Mouse (Mus musculus) left cerebral cortex, adult 2 months (tissue): Measurements from ENCODE around the gene Snapc3. TPM values are rescaled to one million over a fixed set of nuclear protein-coding genes. Genes with fewer than 3 reads are reported as not detected.

Experiments used
- DNase-seq, 2 experiments: peaks; one replicate each; pipeline ENCODE4 v3.0.0; 2021 to 2022; ENCODE audit warnings: low spot score in 2 of 2, mixed read lengths in 1 of 2; ENCODE audit errors: extremely low spot score in 1 of 2
- H3K27ac ChIP-seq: fragments of 200-600 bp; 2 replicates; pipeline ENCODE4 v1.8.1; 2022
- H3K4me3 ChIP-seq: fragments of 200-600 bp; 2 replicates; pipeline ENCODE4 v1.8.1; 2022
- CTCF ChIP-seq: fragments of 200-600 bp; IDR thresholded peaks from 2 replicates; pipeline ENCODE4 v1.8.1; 2022; ENCODE audit warnings: antibody characterized with exemption, mild to moderate bottlenecking, moderate library complexity
- intact Hi-C: fragments of 180-260 bp; cut with DNase I; formaldehyde crosslinking; loops from one replicate; pipeline ENCODE4 v1.15.1; 2025
- long read RNA-seq, 2 experiments: library from polyadenylated mRNA; stranded (forward); transcript quantifications; one replicate each; pipeline ENCODE4 v2.0.0; 2021; ENCODE audit warnings: borderline mapping rate in 2 of 2
- total RNA-seq, 2 experiments: library from RNA; stranded (reverse); gene quantifications; 2 replicates each; pipeline ENCODE4 v1.2.3; 2021

Snapc3 gene
- 10 to 100 TPM; 40.9 to 44.5 TPM for total RNA-seq
- long read RNA-seq, experiment 1, transcript Snapc3-201 (9 exons, 1,405 nt) = major isoform, 23 of 34 reads
- long read RNA-seq, experiment 1, partial matches to known transcripts = 2 of 34 reads
- long read RNA-seq, experiment 1, other reads (novel, unspliced or antisense) = 7 of 34 reads
- long read RNA-seq, experiment 2, transcript Snapc3-201 (9 exons, 1,405 nt) = major isoform, 13 of 21 reads
- long read RNA-seq, experiment 2, partial matches to known transcripts = 2 of 21 reads
- long read RNA-seq, experiment 2, other reads (novel, unspliced or antisense) = 4 of 21 reads

DNA sequence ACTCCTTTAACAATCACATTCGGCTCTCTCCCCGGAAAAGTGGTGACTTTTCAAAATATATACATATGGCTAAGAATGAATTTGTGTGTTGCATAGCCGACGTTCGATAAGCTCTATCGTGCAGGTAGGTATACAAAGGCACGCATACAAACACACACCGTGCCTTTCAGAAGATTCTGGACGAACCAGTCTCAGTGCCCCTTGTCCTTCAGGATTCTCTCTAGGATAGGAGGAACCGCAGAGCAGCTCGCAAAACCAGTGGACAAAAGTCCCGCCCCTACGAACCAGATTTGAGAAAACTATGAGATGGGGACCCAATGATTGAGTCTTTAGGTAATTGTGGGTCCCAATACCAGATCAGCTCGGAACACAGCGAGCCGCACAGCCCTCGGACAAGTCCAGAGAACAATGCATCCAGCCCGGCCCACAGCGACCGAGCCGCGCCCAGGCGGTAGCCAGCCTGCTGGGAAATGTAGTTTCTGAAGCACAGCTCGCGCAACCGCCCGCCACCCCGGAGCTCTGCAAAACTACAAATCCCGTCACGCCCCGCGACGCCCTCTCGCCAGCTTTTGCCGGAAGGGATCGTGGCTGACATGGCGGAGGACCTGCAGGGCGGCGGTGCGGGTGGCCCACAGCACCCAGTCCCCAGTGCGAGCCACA is at the start of gene Snapc3:
Gene Snapc3 (plus strand): TSS at position 565 of the 660 bp plus-strand sequence.
- peak; percentile 96 to 97 for DNase-seq
- Histone ChIP-seq H3K4me3 (peak within 1 kb of the TSS; percentile 90), H3K27ac (peak within 1 kb of the TSS; percentile 86)
- intact Hi-C loops = loop anchor here (5.0 kb wide), 1 partner anchor 105 kb away; no protein-coding TSS in a partner anchor
- no peak for TF ChIP-seq CTCF

DNA sequence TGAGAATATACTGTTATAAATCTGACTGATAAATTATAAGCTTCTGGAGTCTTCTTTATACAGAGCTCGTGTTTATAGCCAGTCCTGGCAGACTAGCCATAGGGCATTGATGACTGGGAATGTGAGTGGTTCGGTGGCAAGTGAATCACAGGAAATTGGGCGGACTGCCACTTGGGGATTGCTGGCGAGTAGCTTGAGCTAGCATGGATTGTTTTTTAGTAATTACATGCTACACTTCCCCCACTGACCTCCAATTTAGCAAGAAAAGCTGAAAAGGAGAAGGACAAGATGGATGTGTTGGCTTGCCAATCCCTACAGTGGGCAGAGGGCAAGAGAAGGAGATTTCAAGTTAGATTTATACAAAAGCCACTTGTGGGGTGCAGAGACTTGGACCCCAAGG is 44.1 kb upstream of the Snapc3 start:
- TF ChIP-seq CTCF = no peak
- no peak for DNase-seq
- Histone ChIP-seq H3K4me3 (no peak overlapping the region), H3K27ac (no peak overlapping the region)
- intact Hi-C loops = no loop called here

DNA sequence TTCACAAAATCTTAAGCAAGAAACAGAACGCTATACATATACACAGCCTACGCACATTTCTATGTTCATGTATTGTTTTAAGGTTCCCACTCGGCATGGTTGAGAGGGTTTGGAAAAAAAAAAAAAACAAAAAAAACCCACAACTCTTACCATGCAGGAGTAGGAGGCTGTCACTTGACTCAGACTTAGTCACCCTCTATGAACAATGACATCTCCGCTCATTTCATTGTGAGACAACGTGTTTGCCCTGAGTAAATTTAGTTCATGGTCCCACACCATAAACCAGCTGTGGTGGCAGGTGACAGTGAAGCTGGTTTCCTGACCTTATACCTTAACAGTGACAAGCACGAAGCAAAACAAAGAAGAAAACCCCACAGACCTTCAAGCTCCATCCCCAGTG is 41.9 kb upstream of the Snapc3 start:
- H3K27ac ChIP-seq = no peak overlapping the region
- TF ChIP-seq CTCF = no peak
- DNase-seq = no peak
- H3K4me3 ChIP-seq = no peak overlapping the region
- intact Hi-C loops = no loop called here

DNA sequence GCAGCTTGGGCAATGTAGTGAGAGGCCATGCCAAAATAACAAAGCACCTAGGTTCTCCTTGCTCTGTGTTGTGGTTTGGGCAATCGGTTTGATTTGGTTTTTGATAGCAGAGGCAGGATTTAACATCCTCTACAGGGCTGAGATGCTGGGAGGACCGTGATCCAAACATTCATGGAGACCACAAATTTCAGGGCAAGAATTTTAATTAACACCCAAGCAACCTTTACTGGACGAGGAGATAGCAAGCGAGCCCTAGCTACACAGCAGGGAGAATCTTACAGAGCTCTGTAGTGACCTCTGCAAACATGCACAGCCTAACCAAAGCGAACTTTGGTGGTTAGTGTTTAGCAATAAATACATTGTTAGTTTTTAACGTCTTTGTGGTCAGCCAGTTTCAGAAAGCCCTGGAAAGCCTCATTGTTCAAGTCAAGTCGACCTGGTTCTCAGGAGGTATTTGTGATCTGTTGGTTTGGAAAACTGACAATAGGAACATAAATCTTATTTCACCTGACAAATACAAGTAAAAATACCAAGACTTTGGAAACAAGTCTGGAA is 41.0 kb upstream of the Snapc3 start:
- DNase-seq = no peak
- H3K27ac ChIP-seq = no peak overlapping the region
- no peak for TF ChIP-seq CTCF
- no peak overlapping the region for H3K4me3 ChIP-seq
- intact Hi-C loops = no loop called here

DNA sequence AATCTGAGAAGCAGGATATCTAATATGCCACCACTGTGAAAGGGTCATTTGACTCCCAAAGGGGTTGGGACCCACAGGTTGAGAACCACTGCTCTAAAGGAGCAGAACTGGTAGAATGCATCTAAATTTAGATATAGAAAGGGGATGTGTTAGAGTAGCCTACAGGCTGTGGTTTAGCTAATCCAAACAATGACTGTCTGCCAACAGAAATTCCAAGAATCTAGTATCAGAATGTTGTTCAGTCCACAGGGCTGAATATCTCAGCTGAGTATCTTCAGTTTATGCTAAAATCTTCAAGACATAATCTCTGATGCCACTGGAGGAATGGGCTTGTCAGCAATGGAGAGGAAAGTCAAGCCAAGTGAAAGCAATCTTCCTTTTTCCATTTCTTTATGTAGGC is 38.5 kb upstream of the Snapc3 start:
- TF ChIP-seq CTCF = no peak
- intact Hi-C loops = no loop called here

DNA sequence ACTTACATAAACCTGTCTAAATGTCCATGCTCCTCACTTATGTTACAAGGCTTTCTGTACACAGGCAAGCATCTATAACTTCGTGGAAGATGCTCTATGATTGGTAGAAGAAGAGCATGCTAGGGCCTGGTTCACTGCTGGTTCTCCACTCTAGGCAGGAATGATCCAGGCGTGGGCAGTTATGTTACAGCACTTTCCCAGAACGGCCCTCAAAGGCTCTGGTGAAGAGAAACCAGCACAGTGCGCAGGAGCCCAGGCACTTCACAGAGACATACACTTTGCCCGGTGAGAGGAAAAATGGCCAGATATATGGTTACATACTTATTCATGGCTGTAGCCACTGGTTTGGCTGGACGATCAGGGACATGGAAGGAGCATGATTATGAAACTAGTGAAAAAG is 37.8 kb upstream of the Snapc3 start:
- TF ChIP-seq CTCF = no peak
- no peak for DNase-seq
- intact Hi-C loops = no loop called here
- no peak overlapping the region for H3K4me3 ChIP-seq
- H3K27ac ChIP-seq = no peak overlapping the region

More for the DNA sequence above, 38.5 kb upstream of the Snapc3 start:
- Histone ChIP-seq H3K27ac (no peak overlapping the region), H3K4me3 (no peak overlapping the region)
- DNase-seq = no peak

DNA sequence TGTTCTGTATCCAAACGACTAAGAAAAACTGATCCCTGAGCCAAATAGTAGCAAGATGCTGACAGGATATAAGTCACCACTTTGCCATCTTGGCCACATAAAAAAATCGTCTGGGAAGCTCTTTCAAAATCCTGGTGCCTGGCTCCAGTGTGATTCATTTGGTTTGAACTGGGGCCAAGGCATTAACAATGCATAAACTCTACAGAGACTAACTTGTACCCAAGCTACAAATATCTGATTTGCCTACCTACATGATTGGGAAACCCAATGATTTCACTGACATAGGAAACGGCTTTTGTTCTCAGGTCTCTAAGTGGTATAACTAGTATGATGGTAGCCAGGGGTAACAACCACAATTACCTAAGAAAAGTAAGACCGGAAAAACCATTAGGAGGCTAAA is 37.3 kb upstream of the Snapc3 start:
- Histone ChIP-seq H3K4me3 (no peak overlapping the region), H3K27ac (no peak overlapping the region)
- intact Hi-C loops = no loop called here
- TF ChIP-seq CTCF = no peak
- no peak for DNase-seq

DNA sequence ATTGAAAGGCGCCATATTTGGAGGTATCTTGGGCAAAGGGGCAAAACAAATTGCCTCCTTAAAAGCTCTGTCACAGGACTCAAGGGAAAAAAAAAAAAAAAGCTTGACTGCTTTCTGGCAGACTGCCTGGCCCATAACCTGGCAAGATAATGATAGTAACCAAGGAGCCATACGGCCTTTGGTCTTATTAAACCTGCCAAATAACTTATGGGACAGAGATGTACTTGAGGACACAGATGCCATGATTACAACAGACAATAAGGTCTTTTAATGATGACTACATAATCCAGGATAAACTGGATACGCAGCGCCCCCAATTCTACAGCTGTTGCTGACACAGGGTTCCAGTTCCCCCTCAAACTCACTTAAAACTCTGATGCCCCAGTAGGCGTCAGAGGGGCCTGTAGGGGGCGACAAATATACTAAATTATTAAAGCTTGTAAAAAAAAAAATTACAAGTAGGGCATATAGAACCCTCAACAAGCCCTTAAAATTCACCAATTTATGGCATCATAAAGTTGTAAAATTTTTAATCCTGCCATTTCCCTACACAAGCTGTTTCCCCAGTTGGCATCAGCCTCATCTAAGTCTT is 33.5 kb upstream of the Snapc3 start:
- DNase-seq = no peak
- intact Hi-C loops = no loop called here
- H3K4me3 ChIP-seq = no peak overlapping the region
- TF ChIP-seq CTCF = peak; percentile 51
- no peak overlapping the region for H3K27ac ChIP-seq

DNA sequence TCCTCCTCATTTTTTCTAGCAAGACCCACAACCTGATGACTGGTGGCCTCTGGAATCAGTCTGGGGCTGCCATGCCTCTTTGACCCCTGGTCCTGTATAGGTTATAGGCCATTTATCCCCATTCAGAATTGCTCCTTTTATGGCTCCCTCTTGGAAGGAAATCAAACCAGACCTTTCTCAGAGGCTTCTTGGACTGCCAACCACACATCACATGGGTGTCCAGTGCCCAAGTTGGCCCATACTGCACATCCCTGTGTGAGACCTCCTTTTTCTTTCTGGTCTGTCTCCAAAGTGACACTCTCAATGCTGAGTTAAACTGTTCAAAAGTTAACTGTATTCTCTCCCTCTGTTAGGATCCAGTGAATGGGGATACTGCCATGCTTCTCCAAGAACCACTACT is 32.4 kb upstream of the Snapc3 start:
- no peak for DNase-seq
- TF ChIP-seq CTCF = no peak
- no peak overlapping the region for H3K27ac ChIP-seq
- intact Hi-C loops = no loop called here
- H3K4me3 ChIP-seq = no peak overlapping the region

DNA sequence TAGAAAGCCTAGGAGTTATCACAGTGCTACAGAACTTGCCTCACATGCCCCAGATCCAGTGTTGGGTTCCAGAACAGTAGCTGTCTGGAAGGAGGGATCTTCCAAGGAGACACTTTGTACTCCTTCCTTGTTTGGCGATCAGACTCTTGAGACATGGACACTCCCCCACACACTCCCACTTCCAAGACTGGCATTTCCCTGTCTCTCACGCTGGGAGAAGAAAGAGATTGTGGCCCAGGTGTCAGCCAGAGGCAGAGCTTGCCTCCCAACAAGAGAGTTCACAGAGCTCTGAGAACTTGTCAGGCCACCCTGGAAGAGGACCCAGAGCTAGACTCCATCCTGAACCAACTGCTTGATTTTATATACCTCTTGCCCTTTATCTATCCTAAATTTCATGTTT is 27.0 kb upstream of the Snapc3 start:
- intact Hi-C loops = no loop called here
- no peak for TF ChIP-seq CTCF
- no peak for DNase-seq
- Histone ChIP-seq H3K27ac (no peak overlapping the region), H3K4me3 (no peak overlapping the region)

DNA sequence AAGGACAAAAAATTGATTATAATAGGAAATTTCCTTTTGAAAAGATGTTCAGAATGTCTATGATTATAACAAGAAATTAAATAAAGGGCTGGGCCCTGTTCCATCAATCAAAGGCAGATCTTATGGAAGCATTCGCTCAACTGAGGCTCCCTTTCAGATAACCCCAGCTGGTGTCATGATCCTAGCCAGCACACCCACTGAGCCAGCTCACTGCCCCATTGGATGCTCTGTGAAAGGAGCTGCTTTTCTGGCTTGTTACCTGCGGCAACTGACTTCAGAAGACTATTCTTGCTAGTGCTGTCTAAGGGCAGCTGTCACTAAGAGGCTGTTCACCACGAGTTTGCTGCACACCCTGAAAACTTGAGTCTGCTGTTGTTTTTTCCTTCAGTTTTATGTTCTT is 25.6 kb upstream of the Snapc3 start:
- no peak overlapping the region for H3K4me3 ChIP-seq
- DNase-seq = no peak
- no peak for TF ChIP-seq CTCF
- no peak overlapping the region for H3K27ac ChIP-seq
- intact Hi-C loops = no loop called here

DNA sequence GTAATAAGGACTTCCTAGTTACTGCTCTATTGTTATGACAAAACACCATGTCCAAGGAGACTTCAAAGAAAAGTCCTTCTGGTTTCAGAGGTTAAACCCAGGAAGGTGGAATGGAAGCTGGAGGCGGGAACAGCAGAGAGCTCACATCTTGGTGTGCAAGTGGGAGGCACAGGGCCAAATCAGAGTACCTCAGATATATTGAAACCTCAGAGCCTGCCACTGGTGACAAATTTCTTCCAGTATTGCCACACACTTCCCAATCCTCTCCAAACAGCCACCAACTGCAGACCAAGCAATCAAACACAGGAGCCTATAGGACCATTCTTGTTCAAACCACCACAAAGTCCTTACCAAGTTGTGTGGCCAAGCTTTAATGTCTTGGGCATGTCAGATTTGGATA is 23.8 kb upstream of the Snapc3 start:
- H3K4me3 ChIP-seq = no peak overlapping the region
- DNase-seq = no peak
- intact Hi-C loops = no loop called here
- TF ChIP-seq CTCF = no peak
- H3K27ac ChIP-seq = no peak overlapping the region
